Mouse (Mus musculus) hindbrain, embryonic 14.5 days (tissue): Measurements from ENCODE around the gene Eno1. TPM values are rescaled to one million over a fixed set of nuclear protein-coding genes. Genes with fewer than 3 reads are reported as not detected.

Experiments used
- ATAC-seq: fragments of 200-750 bp; cut with Nextera tagmentation; 2 replicates; pipeline ENCODE4 v1.8.0; 2017; ENCODE audit warnings: moderate number of reproducible peaks, mild to moderate bottlenecking, moderate TSS enrichment, moderate library complexity; ENCODE audit not compliant: low FRiP score
- DNase-seq: peaks from one replicate; pipeline ENCODE4 v3.0.0-alpha.2; 2015; ENCODE audit warnings: low spot score
- H3K27ac ChIP-seq: fragments of 300-500 bp; sonication (generic); 2 replicates; pipeline ENCODE4 v1.5.1; 2014; ENCODE audit warnings: mild to moderate bottlenecking, moderate library complexity
- H3K27me3 ChIP-seq: fragments of 300-500 bp; sonication (generic); 2 replicates; pipeline ENCODE4 v1.6.1; 2014; ENCODE audit warnings: mild to moderate bottlenecking, low read length, mixed read lengths; ENCODE audit not compliant: control insufficient read depth, insufficient read depth
- H3K36me3 ChIP-seq: fragments of 300-500 bp; sonication (generic); replicated peaks from 2 replicates; pipeline ENCODE4 v1.6.1; 2014; ENCODE audit not compliant: control insufficient read depth, insufficient read depth
- H3K4me1 ChIP-seq: fragments of 300-500 bp; sonication (generic); replicated peaks from 2 replicates; pipeline ENCODE4 v1.6.1; 2014; ENCODE audit warnings: antibody characterized with exemption, low read length, mixed read lengths; ENCODE audit not compliant: control insufficient read depth, insufficient read depth
- H3K4me2 ChIP-seq: fragments of 300-500 bp; sonication (generic); replicated peaks from 2 replicates; pipeline ENCODE4 v1.6.1; 2014; ENCODE audit warnings: mild to moderate bottlenecking, moderate library complexity
- H3K4me3 ChIP-seq: fragments of 300-500 bp; sonication (generic); replicated peaks from 2 replicates; pipeline ENCODE4 v1.5.1; 2014; ENCODE audit warnings: mild to moderate bottlenecking, low read length
- H3K9ac ChIP-seq: fragments of 300-500 bp; sonication (generic); 2 replicates; pipeline ENCODE4 v1.6.1; 2014
- H3K9me3 ChIP-seq: fragments of 300-500 bp; sonication (generic); 2 replicates; pipeline ENCODE4 v1.6.1; 2016; ENCODE audit warnings: low read length; ENCODE audit not compliant: control insufficient read depth
- WGBS: fragments of 180-500 bp; shearing (Covaris S2); extraction: QIAGEN DNeasy Blood & Tissue Kit; methylation state at CpG from one replicate; pipeline ENCODE4 v1.1.7; 2014; 5-methylcytosine and 5-hydroxymethylcytosine counted together
- polyA plus RNA-seq: library from polyadenylated mRNA; unstranded; fragments of >200 nt; fragmentation: Nextera tagmentation; extraction: Ambion mirVana; gene quantifications from 2 replicates; pipeline ENCODE4 v1.2.1, GENCODE M21; 2014

The Eno1 gene
- 955 and 1,038 TPM in 2 replicates for polyA plus RNA-seq

- ATAC-seq (peak; percentile 97), DNase-seq (peak; percentile 97)
These were observed at the start of gene Eno1 for GRCm38 (mm10) chr4:150236521-150237481. Eno1 (plus strand) TSS chr4:150236721.

GRCm38 (mm10) chr4:150188236-150188635, 48.3 kb upstream of the Eno1 start:
- ATAC-seq (no peak), DNase-seq (no peak)
- WGBS: 49% methylated on average over 11 of the region's 11 CpGs
- H3K36me3 ChIP-seq: no peaks in the 10 kb centered on the region
- H3K4me2 ChIP-seq: no peak overlapping the region
- no peak overlapping the region for H3K9ac ChIP-seq
- H3K4me3 ChIP-seq: no peak overlapping the region
- H3K9me3 ChIP-seq: no peaks in the 10 kb centered on the region
- no peaks in the 10 kb centered on the region for H3K27me3 ChIP-seq
- H3K4me1 ChIP-seq: no peaks in the 10 kb centered on the region
- H3K27ac ChIP-seq: no peak overlapping the region

More at GRCm38 (mm10) chr4:150236521-150237481, at the start of gene Eno1:
- under 1% methylated on average over 77 of the region's 78 CpGs for WGBS
- Histone ChIP-seq H3K9me3 (no peaks in the 10 kb centered on the region), H3K27me3 (no peaks in the 10 kb centered on the region), H3K27ac (peak within 1 kb of the TSS; percentile 100), H3K4me2 (peak within 1 kb of the TSS; percentile 84), H3K9ac (peak within 1 kb of the TSS; percentile 84), H3K36me3 (peaks cover 15% of the 10 kb centered on the region), H3K4me3 (peak within 1 kb of the TSS; percentile 75), H3K4me1 (peaks cover 19% of the 10 kb centered on the region)

- no peaks in the 10 kb centered on the region for H3K36me3 ChIP-seq
- no peaks in the 10 kb centered on the region for H3K9me3 ChIP-seq
- no peak overlapping the region for H3K27ac ChIP-seq
- no peaks in the 10 kb centered on the region for H3K27me3 ChIP-seq
- no peaks in the 10 kb centered on the region for H3K4me1 ChIP-seq
- DNase-seq (no peak), ATAC-seq (no peak)
- no peak overlapping the region for H3K9ac ChIP-seq
- 89% methylated on average over 6 of the region's 6 CpGs for WGBS
- H3K4me2 ChIP-seq: no peak overlapping the region
- H3K4me3 ChIP-seq: no peak overlapping the region
These were observed 44.3 kb upstream of the Eno1 start for GRCm38 (mm10) chr4:150192199-150192598.

GRCm38 (mm10) chr4:150193915-150194314, 42.6 kb upstream of the Eno1 start:
- peak; percentile 53 for DNase-seq
- Histone ChIP-seq H3K9ac (no peak overlapping the region), H3K9me3 (no peaks in the 10 kb centered on the region), H3K4me3 (no peak overlapping the region), H3K4me2 (no peak overlapping the region), H3K4me1 (no peaks in the 10 kb centered on the region), H3K27me3 (no peaks in the 10 kb centered on the region), H3K36me3 (no peaks in the 10 kb centered on the region), H3K27ac (no peak overlapping the region)
- 36% methylated on average over 1 of the region's 1 CpGs for WGBS
- no peak for ATAC-seq

- WGBS: 81% methylated on average over 9 of the region's 9 CpGs
- DNase-seq: no peak
- no peak overlapping the region for H3K4me3 ChIP-seq
These were observed 38.3 kb upstream of the Eno1 start for GRCm38 (mm10) chr4:150198268-150198667.

GRCm38 (mm10) chr4:150201232-150201631, 35.3 kb upstream of the Eno1 start, which contains the start of gene Car6:
Car6 (minus strand) TSS chr4:150201332.
- Histone ChIP-seq H3K9me3 (no peaks in the 10 kb centered on the region), H3K27ac (no peak within 1 kb of the TSS), H3K4me2 (no peak within 1 kb of the TSS), H3K4me1 (no peaks in the 10 kb centered on the region), H3K4me3 (no peak within 1 kb of the TSS), H3K27me3 (no peaks in the 10 kb centered on the region), H3K36me3 (no peaks in the 10 kb centered on the region), H3K9ac (no peak within 1 kb of the TSS)
- ATAC-seq (no peak), DNase-seq (no peak)
- WGBS: 69% methylated on average over 5 of the region's 5 CpGs

More at GRCm38 (mm10) chr4:150198268-150198667, 38.3 kb upstream of the Eno1 start:
- Histone ChIP-seq H3K4me1 (no peaks in the 10 kb centered on the region), H3K9me3 (no peaks in the 10 kb centered on the region), H3K9ac (no peak overlapping the region), H3K27ac (no peak overlapping the region), H3K36me3 (no peaks in the 10 kb centered on the region), H3K4me2 (no peak overlapping the region), H3K27me3 (no peaks in the 10 kb centered on the region)
- no peak for ATAC-seq

GRCm38 (mm10) chr4:150202702-150203101, 33.8 kb upstream of the Eno1 start:
- no peak overlapping the region for H3K4me3 ChIP-seq
- H3K27ac ChIP-seq: no peak overlapping the region
- no peak overlapping the region for H3K9ac ChIP-seq
- H3K4me2 ChIP-seq: no peak overlapping the region
- no peaks in the 10 kb centered on the region for H3K9me3 ChIP-seq
- 92% methylated on average over 5 of the region's 5 CpGs for WGBS
- no peaks in the 10 kb centered on the region for H3K36me3 ChIP-seq
- no peaks in the 10 kb centered on the region for H3K4me1 ChIP-seq
- ATAC-seq (no peak), DNase-seq (no peak)
- no peaks in the 10 kb centered on the region for H3K27me3 ChIP-seq

GRCm38 (mm10) chr4:150204877-150205276, 31.6 kb upstream of the Eno1 start:
- no peak overlapping the region for H3K4me3 ChIP-seq
- no peaks in the 10 kb centered on the region for H3K4me1 ChIP-seq
- no peak overlapping the region for H3K27ac ChIP-seq
- no peaks in the 10 kb centered on the region for H3K9me3 ChIP-seq
- H3K4me2 ChIP-seq: no peak overlapping the region
- no peaks in the 10 kb centered on the region for H3K27me3 ChIP-seq
- DNase-seq (no peak), ATAC-seq (no peak)
- no peaks in the 10 kb centered on the region for H3K36me3 ChIP-seq
- 83% methylated on average over 3 of the region's 3 CpGs for WGBS
- no peak overlapping the region for H3K9ac ChIP-seq

GRCm38 (mm10) chr4:150209751-150210150, 26.8 kb upstream of the Eno1 start:
- H3K9ac ChIP-seq: no peak overlapping the region
- H3K9me3 ChIP-seq: no peaks in the 10 kb centered on the region
- WGBS: 94% methylated on average over 5 of the region's 5 CpGs
- H3K27ac ChIP-seq: no peak overlapping the region
- DNase-seq (no peak), ATAC-seq (no peak)
- no peak overlapping the region for H3K4me2 ChIP-seq
- no peaks in the 10 kb centered on the region for H3K27me3 ChIP-seq
- H3K4me3 ChIP-seq: no peak overlapping the region
- H3K36me3 ChIP-seq: no peaks in the 10 kb centered on the region
- H3K4me1 ChIP-seq: peaks cover 7% of the 10 kb centered on the region
